31 mouse cellular contexts compared by ENCODE assay signal in the genomic region with DNA sequence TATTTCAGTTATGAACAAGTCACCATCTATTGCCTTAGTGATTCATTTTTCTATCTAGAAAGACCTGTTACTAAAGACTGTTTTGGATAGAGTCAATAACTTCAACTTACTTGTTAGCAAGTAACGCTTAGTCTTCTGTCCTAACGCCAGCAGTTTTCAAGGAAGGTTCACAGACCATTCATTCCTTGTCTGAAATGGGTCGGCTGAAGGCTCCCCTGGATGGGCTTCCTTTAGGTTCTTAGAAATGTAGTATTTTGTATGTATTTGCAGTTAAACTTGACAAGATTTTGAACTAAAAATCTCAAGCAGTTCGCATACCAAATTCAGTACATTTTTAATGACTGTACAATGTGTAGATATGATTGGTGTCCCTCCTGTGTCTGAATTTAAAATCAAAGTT. TPM values are rescaled to one million over a fixed set of nuclear protein-coding genes. Genes with fewer than 3 reads are reported as not detected.
A peak's percentile ranks its signal among the peaks of the same experiment; 100 is the strongest.
DNase-seq lines count a peak whose midpoint lies in the region; ATAC-seq and TF ChIP-seq lines count a peak whose summit lies in the region.
"Not testable (repeated sequence)": the region's sequence is repeated elsewhere in the genome, so short reads cannot be mapped to it uniquely, and the experiment has no call there.
"Had no signal": no experiment of that assay in that cellular context is flagged by ENCODE, and none has a peak within 500 bp of the region (broad histone marks: within the 10 kb centered on the region; RNA-seq: fewer than 3 reads in every experiment).

No protein-coding gene starts in this region.

- not testable (repeated sequence) for H3K36me3 ChIP-seq in heart, embryonic 11.5 days (ENCODE audit: control insufficient read depth, insufficient read depth, low read length); hindbrain, postnatal 0 days (ENCODE audit: insufficient read depth, low read length); limb, embryonic 10.5 days; lung, embryonic 14.5 days (ENCODE audit: insufficient read depth); stomach, postnatal 0 days (ENCODE audit: control insufficient read depth, insufficient read depth, low read length)

- peak; percentile 5 for DNase-seq in embryo, embryonic 10 days (ENCODE audit: low spot score)
- DNase-seq in hindbrain, postnatal 0 days (ENCODE audit: low spot score) = peak; percentile 2
- DNase-seq in kidney, adult 9 months = peak; percentile 68
- peak; percentile 31 for DNase-seq in limb, embryonic 10.5 days (ENCODE audit: low spot score)
- peak; percentile 6 for DNase-seq in lung, embryonic 14.5 days
- DNase-seq in stomach, postnatal 0 days (ENCODE audit: low spot score) = peak; percentile 12

- 0 out of 2 replicates have a peak, but pooled peaks have one; percentile 26 for ATAC-seq in heart, embryonic 11.5 days (replicated peaks; ENCODE audit: insufficient number of reproducible peaks, low FRiP score, low TSS enrichment)
- ATAC-seq in hindbrain, postnatal 0 days; lung, embryonic 14.5 days (ENCODE audit: insufficient read depth); stomach, postnatal 0 days (ENCODE audit: low FRiP score, low TSS enrichment): not testable (repeated sequence)

- not testable (repeated sequence) for TF ChIP-seq EP300 in stomach, postnatal 0 days (optimal IDR thresholded peaks at IDR 0.05)

- TF ChIP-seq CTCF in hindbrain, postnatal 0 days (IDR thresholded peaks at IDR 0.05; ENCODE audit: low read depth); lung, embryonic 14.5 days (IDR thresholded peaks at IDR 0.05; ENCODE audit: low read depth); stomach, postnatal 0 days (IDR thresholded peaks at IDR 0.05; ENCODE audit: low read depth): not testable (repeated sequence)

- H3K27me3 ChIP-seq in heart, embryonic 11.5 days (ENCODE audit: control insufficient read depth, insufficient read depth, low read length); hindbrain, postnatal 0 days (ENCODE audit: insufficient read depth, low read length); limb, embryonic 10.5 days (ENCODE audit: low read depth, poor library complexity, severe bottlenecking); lung, embryonic 14.5 days (ENCODE audit: insufficient read depth, low read length); stomach, postnatal 0 days (ENCODE audit: control insufficient read depth, insufficient read depth, low read length): not testable (repeated sequence)

- WGBS in heart, embryonic 11.5 days (ENCODE audit: insufficient replicate concordance) = 77% methylated on average over 4 of the region's 4 CpGs
- 83% methylated on average over 4 of the region's 4 CpGs for WGBS in hindbrain, postnatal 0 days
- 86% methylated on average over 4 of the region's 4 CpGs for WGBS in limb, embryonic 10.5 days
- WGBS in lung, embryonic 14.5 days = 79% methylated on average over 4 of the region's 4 CpGs
- 77% methylated on average over 4 of the region's 4 CpGs for WGBS in stomach, postnatal 0 days

- H3K9ac ChIP-seq in heart, embryonic 11.5 days (ENCODE audit: low read depth, low read length); hindbrain, postnatal 0 days (replicated peaks; ENCODE audit: low read length); lung, embryonic 14.5 days; stomach, postnatal 0 days (ENCODE audit: low read length): not testable (repeated sequence)

- H3K4me1 ChIP-seq in heart, embryonic 11.5 days (ENCODE audit: control insufficient read depth, insufficient read depth, low read length); hindbrain, postnatal 0 days (ENCODE audit: insufficient read depth, low read length); limb, embryonic 10.5 days; lung, embryonic 14.5 days (ENCODE audit: insufficient read depth); stomach, postnatal 0 days (replicated peaks; ENCODE audit: control insufficient read depth, insufficient read depth): not testable (repeated sequence)

- not testable (repeated sequence) for H3K4me3 ChIP-seq in heart, embryonic 11.5 days (ENCODE audit: low read depth, low read length); hindbrain, postnatal 0 days (ENCODE audit: low read length); limb, embryonic 10.5 days; lung, embryonic 14.5 days (ENCODE audit: low read depth, low read length); stomach, postnatal 0 days (ENCODE audit: low read depth, low read length)

- not testable (repeated sequence) for H3K9me3 ChIP-seq in heart, embryonic 11.5 days (replicated peaks; ENCODE audit: control insufficient read depth, low read length); lung, embryonic 14.5 days (ENCODE audit: low read depth, low read length); stomach, postnatal 0 days (ENCODE audit: control insufficient read depth, low read length)
- peaks cover 12% of the 10 kb centered on the region; the same call in 1 of the 2 replicates for H3K9me3 ChIP-seq in hindbrain, postnatal 0 days (ENCODE audit: low read length)
- H3K9me3 ChIP-seq in limb, embryonic 10.5 days (replicated peaks) = peaks cover 10% of the 10 kb centered on the region

- not testable (repeated sequence) for H3K4me2 ChIP-seq in heart, embryonic 11.5 days; hindbrain, postnatal 0 days (ENCODE audit: low read depth, low read length); lung, embryonic 14.5 days; stomach, postnatal 0 days (replicated peaks; ENCODE audit: low read depth)

- not testable (repeated sequence) for H3K27ac ChIP-seq in heart, embryonic 11.5 days (ENCODE audit: low read depth, low read length); hindbrain, postnatal 0 days; limb, embryonic 10.5 days; lung, embryonic 14.5 days (ENCODE audit: low read depth); stomach, postnatal 0 days (replicated peaks)

RNA-seq across cellular contexts. Expression of a gene that starts 18.8 kb away (rescaled TPM):
- not detected in 2 replicates for polyA plus RNA-seq in heart, embryonic 11.5 days (2014; fragmentation: Nextera tagmentation; extraction: Ambion mirVana)
- not detected in 2 replicates for total RNA-seq in hindbrain, postnatal 0 days (2014; rRNA removed)
- polyA plus RNA-seq in hindbrain, postnatal 0 days (2015; fragmentation: Nextera tagmentation; extraction: Ambion mirVana) = not detected in 2 replicates
- not detected in 2 replicates for polyA plus RNA-seq in limb, embryonic 10.5 days (2016; fragmentation: Nextera tagmentation; extraction: Ambion mirVana)
- polyA plus RNA-seq in lung, embryonic 14.5 days (2014; fragmentation: Nextera tagmentation; extraction: Ambion mirVana) = not detected in 2 replicates
- not detected in 2 replicates for polyA plus RNA-seq in stomach, postnatal 0 days (2015; fragmentation: Nextera tagmentation; extraction: Ambion mirVana)
- total RNA-seq: adrenal gland, postnatal 10 days; gastrocnemius, adult 18-20 months; gastrocnemius, postnatal 36 days; heart, adult 18-20 months; heart, postnatal 25 days; layer of hippocampus, adult 8-10 months; layer of hippocampus, postnatal 25 days; left cerebral cortex, adult 8-10 months; left cerebral cortex, postnatal 36 days had no signal
- polyA plus RNA-seq: embryonic facial prominence, embryonic 11.5 days; forebrain, embryonic 15.5 days; frontal cortex, adult 2 months; G1E; heart, embryonic 14.5 days; hindbrain, embryonic 12.5 days; intestine, postnatal 0 days; limb, embryonic 15.5 days; liver, embryonic 15.5 days; lung, embryonic 16.5 days; midbrain, embryonic 12.5 days; neural tube, embryonic 15.5 days; Patski; small intestine, adult 2 months; stomach, embryonic 14.5 days had no signal

RNA-seq across cellular contexts. Expression of a gene that starts 35.2 kb away (rescaled TPM):
- not detected in 2 replicates for polyA plus RNA-seq in heart, embryonic 11.5 days (2014; fragmentation: Nextera tagmentation; extraction: Ambion mirVana)
- total RNA-seq in hindbrain, postnatal 0 days (2014; rRNA removed) = not detected in 2 replicates
- not detected in 2 replicates for polyA plus RNA-seq in hindbrain, postnatal 0 days (2015; fragmentation: Nextera tagmentation; extraction: Ambion mirVana)
- not detected in 2 replicates for polyA plus RNA-seq in limb, embryonic 10.5 days (2016; fragmentation: Nextera tagmentation; extraction: Ambion mirVana)
- not detected in 2 replicates for polyA plus RNA-seq in lung, embryonic 14.5 days (2014; fragmentation: Nextera tagmentation; extraction: Ambion mirVana)
- not detected in 2 replicates for polyA plus RNA-seq in stomach, postnatal 0 days (2015; fragmentation: Nextera tagmentation; extraction: Ambion mirVana)
- total RNA-seq: adrenal gland, postnatal 10 days; G1E; gastrocnemius, adult 18-20 months; gastrocnemius, postnatal 36 days; heart, adult 18-20 months; heart, postnatal 25 days; layer of hippocampus, adult 8-10 months; layer of hippocampus, postnatal 25 days; left cerebral cortex, adult 8-10 months; left cerebral cortex, postnatal 36 days had no signal
- polyA plus RNA-seq: embryonic facial prominence, embryonic 11.5 days; forebrain, embryonic 15.5 days; frontal cortex, adult 2 months; G1E; heart, embryonic 14.5 days; hindbrain, embryonic 12.5 days; intestine, postnatal 0 days; limb, embryonic 15.5 days; liver, embryonic 15.5 days; lung, embryonic 16.5 days; midbrain, embryonic 12.5 days; neural tube, embryonic 15.5 days; Patski; small intestine, adult 2 months; stomach, embryonic 14.5 days had no signal

RNA-seq across cellular contexts. Expression of a gene that starts 59.3 kb away (rescaled TPM):
- not detected in 2 replicates for polyA plus RNA-seq in heart, embryonic 11.5 days (2014; fragmentation: Nextera tagmentation; extraction: Ambion mirVana)
- total RNA-seq in hindbrain, postnatal 0 days (2014; rRNA removed) = not detected in 2 replicates
- not detected in 2 replicates for polyA plus RNA-seq in hindbrain, postnatal 0 days (2015; fragmentation: Nextera tagmentation; extraction: Ambion mirVana)
- not detected in 2 replicates for polyA plus RNA-seq in limb, embryonic 10.5 days (2016; fragmentation: Nextera tagmentation; extraction: Ambion mirVana)
- polyA plus RNA-seq in lung, embryonic 14.5 days (2014; fragmentation: Nextera tagmentation; extraction: Ambion mirVana) = not detected in 2 replicates
- 0.21 TPM in 1 of 2 replicates, not detected in the other for polyA plus RNA-seq in stomach, postnatal 0 days (2015; fragmentation: Nextera tagmentation; extraction: Ambion mirVana)
- total RNA-seq: adrenal gland, postnatal 10 days; gastrocnemius, adult 18-20 months; gastrocnemius, postnatal 36 days; heart, adult 18-20 months; heart, postnatal 25 days; layer of hippocampus, adult 8-10 months; layer of hippocampus, postnatal 25 days; left cerebral cortex, adult 8-10 months; left cerebral cortex, postnatal 36 days had no signal
- polyA plus RNA-seq: embryonic facial prominence, embryonic 11.5 days; forebrain, embryonic 15.5 days; frontal cortex, adult 2 months; G1E; hindbrain, embryonic 12.5 days; intestine, postnatal 0 days; limb, embryonic 15.5 days; liver, embryonic 15.5 days; lung, embryonic 16.5 days; midbrain, embryonic 12.5 days; neural tube, embryonic 15.5 days; Patski; small intestine, adult 2 months; stomach, embryonic 14.5 days had no signal

Comparison
In these comparisons a context has a peak if more than half of its experiments do, and no peak if none do; other contexts are left out.
1. DNase-seq: peak in every context shown above with its lines; median percentile 68 in kidney, adult 9 months; 31 in limb, embryonic 10.5 days; 12 in stomach, postnatal 0 days; 6 in lung, embryonic 14.5 days; 5 in embryo, embryonic 10 days; 2 in hindbrain, postnatal 0 days.